Mouse (Mus musculus): ENCODE results near the gene Cbwd1.
"Not testable (repeated sequence)": the region's sequence is repeated elsewhere in the genome, so short reads cannot be mapped to it uniquely, and the experiment has no call there.

Cbwd1 gene

DNA sequence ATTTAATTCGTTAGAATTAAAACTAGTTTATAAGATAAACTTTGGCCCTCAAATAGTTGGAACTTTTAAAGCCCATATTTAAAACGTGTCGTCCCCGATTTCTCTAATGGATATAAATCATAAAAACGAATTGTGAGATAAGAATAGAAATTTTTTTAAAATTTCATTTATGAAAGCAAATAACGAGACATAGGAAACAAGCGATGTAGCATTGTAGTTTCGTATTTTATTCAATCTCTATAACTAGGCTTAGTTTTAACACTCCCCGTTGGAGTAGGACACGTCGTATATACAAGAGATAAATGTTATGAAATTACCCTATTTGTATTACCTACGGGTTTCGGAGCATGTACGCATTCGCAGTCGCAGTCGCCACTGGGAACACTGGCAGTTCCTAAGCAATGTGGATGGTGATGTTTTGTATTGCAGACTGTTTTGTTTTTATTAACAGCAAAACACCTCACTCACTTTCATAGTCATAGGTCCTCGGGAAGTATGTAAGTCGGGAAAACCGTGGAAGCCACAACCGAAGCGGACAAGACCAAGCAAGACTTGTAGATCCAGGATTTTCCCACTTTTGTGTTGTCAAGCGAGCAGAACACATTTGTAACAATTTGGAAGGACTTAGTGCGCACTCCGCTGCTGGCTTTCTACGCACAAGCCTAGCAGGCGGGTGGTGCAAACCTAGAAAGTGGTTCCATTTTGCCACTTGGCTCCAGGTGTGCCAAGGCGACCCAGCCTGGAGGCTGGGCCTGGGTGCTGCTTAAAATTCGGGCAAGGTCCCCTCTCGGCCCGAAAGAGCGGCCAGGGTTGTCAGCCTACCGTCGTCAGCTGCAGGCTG is 62.5 kb downstream of the Cbwd1 start:
- in situ Hi-C loops (cut with MboI, MseI), result no loop called here

DNA sequence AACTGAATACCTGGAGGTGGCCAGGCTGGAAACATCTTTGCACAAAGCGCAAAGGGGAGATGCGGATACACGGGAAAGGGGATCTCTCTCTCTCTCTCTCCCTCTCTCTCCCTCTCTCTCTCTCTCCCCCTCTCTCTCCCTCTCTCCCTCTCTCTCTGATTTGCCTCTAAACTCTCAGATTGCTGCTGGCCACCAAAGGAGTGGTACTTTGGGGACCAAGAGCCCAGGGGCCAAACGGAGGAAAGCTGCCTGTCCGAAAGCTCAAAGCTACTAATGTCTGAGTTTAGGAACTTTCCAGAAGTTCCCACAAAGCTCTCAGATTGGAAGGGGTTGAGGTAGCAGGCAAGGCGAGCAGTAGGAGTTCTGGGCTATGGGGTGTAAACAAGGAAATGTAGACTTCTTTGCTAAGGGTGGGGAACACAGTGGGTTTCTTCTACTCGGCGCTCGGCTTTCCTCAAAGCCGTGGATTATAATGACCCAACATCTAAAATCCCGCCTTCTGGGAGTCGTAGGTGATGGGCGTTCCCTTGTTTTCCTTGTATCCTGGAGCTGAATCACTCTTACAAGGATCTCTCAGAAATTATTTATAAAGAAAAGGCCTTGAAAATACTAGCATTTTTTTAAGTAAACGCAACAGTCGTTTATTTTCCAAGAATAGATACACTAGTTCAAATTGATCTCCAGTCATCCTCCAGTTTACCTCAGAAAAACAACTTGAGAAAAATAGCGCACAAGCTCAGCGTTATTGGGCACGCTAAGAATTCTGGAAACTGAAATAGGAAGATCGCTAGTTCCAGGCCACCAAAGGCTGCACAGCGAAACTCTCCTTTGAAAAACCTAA is 63.3 kb downstream of the Cbwd1 start:
- in situ Hi-C loops (cut with MboI, MseI), result no loop called here

DNA sequence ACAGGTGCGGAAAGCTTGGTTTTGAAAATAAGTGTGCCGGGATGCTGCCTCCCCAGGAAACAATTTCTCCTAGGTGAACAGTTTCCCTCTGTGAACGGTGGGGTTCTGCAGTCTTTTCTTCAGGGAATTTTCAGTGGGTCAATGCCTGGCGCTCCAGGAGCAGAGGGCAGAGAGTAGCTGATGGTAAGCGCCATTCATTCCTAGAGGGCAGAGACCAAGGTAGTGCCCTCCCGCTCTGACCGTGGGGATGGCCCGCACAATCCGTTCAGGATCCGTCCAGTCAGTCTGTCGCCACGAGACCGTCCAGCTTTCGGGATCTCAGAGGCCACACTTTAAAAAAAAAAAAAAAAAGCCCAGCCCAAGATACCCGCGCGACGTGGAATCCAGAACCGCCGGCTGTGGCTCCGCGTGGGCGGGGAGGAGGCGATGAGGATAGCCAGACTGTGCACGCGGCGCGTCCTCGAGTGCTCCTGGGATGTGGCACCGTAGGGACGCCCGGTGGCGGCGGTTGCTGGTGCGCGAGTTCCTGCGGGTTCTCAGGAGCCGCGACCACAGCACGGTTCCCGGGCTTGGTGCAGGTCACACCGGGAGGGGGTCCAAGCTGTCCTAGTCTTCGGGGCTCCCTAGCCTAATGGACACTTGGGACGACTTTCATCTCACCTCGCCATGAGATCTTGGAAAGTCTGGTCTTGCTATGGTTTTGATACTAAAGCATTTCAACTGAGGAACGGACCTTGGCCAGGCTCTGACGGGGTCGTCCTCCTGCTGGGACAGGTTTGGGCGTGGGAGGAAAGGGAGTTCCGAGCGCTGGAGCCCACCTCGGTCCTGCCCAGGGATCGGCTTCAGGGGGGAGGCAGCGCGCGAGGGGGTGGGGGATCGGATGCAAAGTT is 64.2 kb downstream of the Cbwd1 start:
- in situ Hi-C loops (cut with MboI, MseI), result no loop called here

DNA sequence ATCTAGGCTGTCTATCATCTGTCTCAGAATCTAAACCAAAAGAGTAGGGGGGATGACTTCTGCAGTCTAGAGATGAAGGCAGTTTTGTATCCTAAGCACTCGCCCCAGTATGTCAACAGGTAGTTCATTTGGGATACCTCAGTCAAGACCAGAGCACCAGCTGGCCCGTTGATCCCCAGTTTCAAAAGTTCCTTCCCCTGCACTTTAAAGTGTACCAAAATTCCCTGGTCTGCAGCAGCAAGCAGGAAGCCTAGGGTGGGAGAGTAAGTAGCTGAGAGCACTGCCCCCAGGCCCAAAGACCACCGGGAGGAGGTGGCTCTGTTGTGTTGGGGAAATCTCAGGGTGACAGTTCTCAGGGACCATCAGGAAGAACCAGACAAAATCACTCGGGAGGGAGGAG is 64.9 kb downstream of the Cbwd1 start:
- in situ Hi-C loops (cut with MboI, MseI), result no loop called here

DNA sequence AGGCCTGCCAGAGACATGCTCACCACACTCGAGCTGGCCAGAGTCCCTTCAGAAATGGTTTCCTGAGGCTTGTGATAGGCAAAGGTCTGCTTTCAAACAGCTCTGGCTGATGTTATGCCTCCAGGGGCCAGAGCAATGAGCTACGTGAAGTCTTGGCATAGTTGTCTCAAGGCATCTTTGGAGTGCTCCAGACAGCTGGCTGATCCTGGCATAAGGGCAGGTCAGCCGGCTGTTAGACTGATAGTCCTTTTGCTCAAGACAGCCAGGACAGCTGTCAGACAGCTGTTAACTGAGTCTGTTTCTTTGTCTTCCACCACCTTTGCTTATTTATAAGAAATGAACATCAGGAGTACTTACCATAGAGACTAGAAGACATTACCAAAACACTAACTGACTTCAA is 74.5 kb downstream of the Cbwd1 start:
- in situ Hi-C loops (cut with MboI, MseI), result loop anchor here in 1 of 2 experiments (10.0 kb wide), 1 partner anchor 1958 kb away; no protein-coding TSS in a partner anchor

DNA sequence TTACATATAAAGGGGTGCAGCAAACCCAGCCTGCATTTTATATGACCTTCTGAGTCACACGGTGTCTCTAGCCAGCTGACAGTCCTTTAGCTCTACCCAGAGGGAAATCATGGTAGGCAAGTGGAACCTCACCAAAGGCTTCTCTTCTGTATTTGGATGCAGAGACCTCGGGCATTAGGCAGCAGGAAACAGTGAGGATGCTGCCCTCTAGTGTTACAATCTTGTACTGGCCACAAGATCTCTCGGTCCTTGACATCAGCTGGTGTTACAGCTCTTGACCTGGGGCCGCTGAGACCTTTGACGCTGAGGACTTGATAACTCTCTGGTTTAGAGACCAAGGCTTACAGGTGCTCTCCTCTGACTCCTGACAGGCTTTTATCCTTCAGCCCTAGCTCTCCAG is 75.9 kb downstream of the Cbwd1 start:
- in situ Hi-C loops (cut with MboI, MseI), result loop anchor here in 1 of 2 experiments (10.0 kb wide), 1 partner anchor 1959 kb away; no protein-coding TSS in a partner anchor

DNA sequence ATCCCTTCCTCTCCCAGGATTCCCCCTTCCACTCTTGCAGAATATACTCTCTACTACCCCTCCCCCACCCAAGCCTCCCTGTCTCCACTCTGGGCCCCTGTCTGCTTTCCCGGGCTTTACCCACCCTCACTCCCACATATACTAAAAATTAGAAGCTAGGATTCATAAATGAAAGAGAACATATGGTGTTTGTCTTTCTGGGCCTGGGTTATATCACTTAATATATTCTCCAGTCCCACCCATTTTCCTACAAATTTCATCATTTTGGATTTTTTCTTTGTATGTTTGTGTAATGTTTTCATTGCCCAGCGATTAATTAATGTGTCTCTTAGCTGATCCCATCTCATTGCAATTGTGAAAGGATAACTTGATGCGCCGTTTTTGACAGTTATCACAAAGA is 80.2 kb downstream of the Cbwd1 start:
- in situ Hi-C loops (cut with MboI, MseI), result loop anchor here in 1 of 2 experiments (10.0 kb wide), 1 partner anchor 1964 kb away; no protein-coding TSS in a partner anchor

DNA sequence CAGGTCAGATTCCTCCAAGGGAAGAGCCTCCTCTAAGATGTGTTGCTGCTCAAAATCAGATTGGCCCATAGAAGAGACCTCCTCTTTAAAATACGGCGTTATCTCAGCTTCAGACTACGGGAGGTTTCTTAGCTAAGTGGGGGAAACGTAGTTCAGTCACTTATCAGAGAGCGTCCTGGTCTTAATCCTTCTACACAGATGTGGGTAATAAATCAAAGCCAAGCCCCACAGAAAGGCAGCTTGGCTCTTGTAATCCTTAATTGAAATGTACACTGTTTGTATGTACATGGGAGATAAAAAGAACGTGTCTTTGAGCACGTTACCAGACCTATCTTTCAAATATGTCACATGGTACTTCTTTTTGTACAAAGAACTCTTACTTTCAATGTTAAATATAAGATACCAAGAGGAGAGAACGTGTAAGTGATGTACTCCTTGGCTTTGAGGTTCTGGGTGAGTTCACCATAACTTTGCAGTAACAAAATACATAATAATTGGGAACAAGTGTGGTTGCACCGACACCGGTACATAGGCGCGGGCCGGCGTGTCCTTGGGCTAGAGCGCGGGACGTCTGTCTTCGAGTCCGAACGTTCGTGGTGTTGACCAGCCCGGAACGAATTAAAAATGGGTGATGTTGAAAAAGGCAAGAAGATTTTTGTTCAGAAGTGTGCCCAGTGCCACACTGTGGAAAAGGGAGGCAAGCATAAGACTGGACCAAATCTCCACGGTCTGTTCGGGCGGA is 86.1 kb downstream of the Cbwd1 start, which contains the start of gene Gm10053:
Gm10053 (plus strand) TSS at position 558 of the 742 bp plus-strand sequence.
- in situ Hi-C loops (cut with MboI, MseI), result not testable (repeated sequence)

DNA sequence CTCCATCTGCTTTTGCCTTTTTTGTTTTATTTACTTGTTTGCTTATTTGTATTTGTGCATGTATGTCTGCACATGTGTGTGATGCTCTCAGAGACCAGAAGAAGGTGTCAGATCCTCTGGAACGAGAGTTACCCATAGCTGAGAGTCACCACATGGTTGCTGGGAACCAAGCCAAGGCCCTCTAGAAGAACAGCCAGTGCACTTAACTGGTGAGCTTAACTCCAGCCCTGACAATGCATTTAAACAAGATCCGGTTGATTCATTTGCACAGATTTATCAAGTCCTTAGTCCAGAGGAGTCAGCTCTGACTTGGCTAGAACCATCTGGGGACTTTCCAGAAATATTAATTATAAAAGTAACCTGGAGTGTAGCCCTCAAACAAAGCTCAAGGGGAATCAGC is 87.5 kb downstream of the Cbwd1 start:
- in situ Hi-C loops (cut with MboI, MseI), result loop anchor here (5.0 kb wide), 5 partner anchors 167 to 587 kb away; no protein-coding TSS in a partner anchor

DNA sequence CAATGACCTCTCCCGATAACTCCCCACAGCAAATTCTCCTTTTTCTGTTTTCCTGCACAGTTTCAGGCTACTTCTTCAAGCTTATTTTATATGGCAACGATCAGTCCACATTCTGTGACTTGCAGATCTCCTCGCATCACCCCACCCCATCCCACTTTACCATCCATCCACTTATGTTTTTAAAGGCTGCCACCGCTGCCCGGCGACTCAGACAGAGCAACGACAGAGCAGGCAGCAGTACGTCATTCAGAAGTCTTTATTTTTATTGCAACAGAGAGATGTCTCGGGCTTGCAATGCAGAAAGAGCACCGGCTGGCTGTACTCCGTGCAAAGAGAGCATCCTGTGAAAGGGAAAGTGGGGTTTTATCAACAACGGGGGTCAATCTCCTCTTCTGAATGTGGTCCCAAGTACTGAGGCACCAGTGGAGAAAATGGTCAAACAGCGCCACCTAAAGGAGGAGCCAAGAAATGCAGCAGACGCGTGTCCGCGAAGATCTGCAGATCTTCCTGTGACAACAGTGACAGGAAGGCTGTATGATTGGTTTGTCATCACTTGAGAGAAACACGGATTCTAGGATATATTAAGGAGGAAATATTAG is 90.3 kb downstream of the Cbwd1 start:
- in situ Hi-C loops (cut with MboI, MseI), result loop anchor here (5.0 kb wide), 5 partner anchors 164 to 584 kb away; no protein-coding TSS in a partner anchor
